Mouse (Mus musculus): ENCODE data around the gene Tmem30b. TPM values are rescaled to one million over a fixed set of nuclear protein-coding genes. Genes with fewer than 3 reads are reported as not detected.
A peak's percentile ranks its signal among the peaks of the same experiment; 100 is the strongest.

Tmem30b gene
- polyA plus RNA-seq, 1 experiment from 2014 or later = 4.0 TPM

DNA sequence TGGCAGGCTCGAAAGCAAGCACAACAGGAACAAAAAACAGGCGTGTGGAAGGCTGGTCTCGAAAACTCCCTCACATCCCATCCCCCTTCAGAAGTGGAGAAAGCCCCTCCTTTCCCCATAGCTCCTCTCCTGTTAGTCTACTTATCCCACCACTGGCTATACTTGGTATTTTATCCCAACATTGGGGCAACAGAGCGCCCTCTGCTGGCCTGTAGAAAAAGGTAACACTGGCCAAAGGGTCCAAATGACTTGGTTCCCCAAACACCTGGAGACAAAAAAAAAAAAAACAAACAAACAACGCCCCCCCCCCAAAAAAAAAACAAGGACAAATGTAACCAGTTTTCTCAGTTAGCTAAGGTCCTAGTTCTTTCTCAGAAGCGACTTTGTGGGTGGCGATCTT is 13.9 kb upstream of the Tmem30b start:
- Histone ChIP-seq H3K9me3 (ENCODE audit: low read depth, low read length) (no peaks in the 10 kb centered on the region), H3K9ac (no peak overlapping the region), H3K4me1 (ENCODE audit: insufficient read depth) (no peaks in the 10 kb centered on the region), H3K4me3 (ENCODE audit: low read depth, low read length) (no peak overlapping the region), H3K4me2 (no peak overlapping the region), H3K36me3 (ENCODE audit: insufficient read depth) (no peaks in the 10 kb centered on the region), H3K27ac (ENCODE audit: low read depth) (no peak overlapping the region), H3K27me3 (ENCODE audit: insufficient read depth, low read length) (no peaks in the 10 kb centered on the region)
- TF ChIP-seq CTCF (IDR thresholded peaks at IDR 0.05; ENCODE audit: low read depth) = peak; percentile 57
- DNase-seq (peak; percentile 27), ATAC-seq (ENCODE audit: insufficient read depth) (no peak)
- WGBS = 47% methylated on average over 7 of the region's 7 CpGs

DNA sequence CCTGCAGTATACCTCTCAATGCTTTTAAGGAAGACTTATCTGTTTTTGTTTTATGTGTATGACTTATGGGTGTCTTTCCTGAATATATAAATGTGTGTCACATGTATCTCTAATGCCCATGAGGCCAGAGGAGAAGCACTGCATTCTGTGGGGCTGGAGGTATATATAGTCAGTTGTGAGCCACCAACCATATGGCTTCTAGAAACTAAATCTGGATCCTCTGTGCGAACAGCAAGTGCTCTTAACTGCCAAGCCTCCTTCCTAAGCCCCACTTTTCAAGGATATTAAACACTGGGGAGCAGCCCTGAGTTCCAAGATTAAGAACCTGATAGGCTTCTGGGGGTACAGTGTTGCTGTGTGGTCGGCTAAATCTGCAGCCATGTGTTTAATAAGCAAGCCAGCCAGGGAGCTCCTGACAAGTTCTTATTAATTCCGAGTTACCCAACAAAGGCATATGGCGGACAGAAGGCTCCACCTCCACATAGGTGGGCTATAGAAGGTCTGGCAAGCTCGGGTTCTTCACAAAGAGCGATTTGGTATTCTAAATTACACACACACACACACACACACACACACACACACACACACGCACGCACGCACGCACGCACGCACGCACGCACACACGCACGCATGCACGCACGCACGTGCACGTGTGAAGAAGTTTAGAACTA is 12.5 kb upstream of the Tmem30b start:
- no peaks in the 10 kb centered on the region for H3K27me3 ChIP-seq (ENCODE audit: insufficient read depth, low read length)
- no peaks in the 10 kb centered on the region for H3K4me1 ChIP-seq (ENCODE audit: insufficient read depth)
- H3K27ac ChIP-seq (ENCODE audit: low read depth) = no peak overlapping the region
- no peak overlapping the region for H3K9ac ChIP-seq
- no peaks in the 10 kb centered on the region for H3K9me3 ChIP-seq (ENCODE audit: low read depth, low read length)
- WGBS = 85% methylated on average over 20 of the region's 20 CpGs
- TF ChIP-seq CTCF (IDR thresholded peaks at IDR 0.05; ENCODE audit: low read depth) = no peak
- H3K4me3 ChIP-seq (ENCODE audit: low read depth, low read length) = no peak overlapping the region
- no peaks in the 10 kb centered on the region for H3K36me3 ChIP-seq (ENCODE audit: insufficient read depth)
- ATAC-seq (ENCODE audit: insufficient read depth) (no peak), DNase-seq (no peak)
- H3K4me2 ChIP-seq = no peak overlapping the region

GRCm38 (mm10) chr12:73554155-73554554 is 8.0 kb upstream of the Tmem30b start:
- TF ChIP-seq CTCF (IDR thresholded peaks at IDR 0.05; ENCODE audit: low read depth) = peak; percentile 84
- no peaks in the 10 kb centered on the region for H3K9me3 ChIP-seq (ENCODE audit: low read depth, low read length)
- ATAC-seq (ENCODE audit: insufficient read depth) (peak; percentile 71; the same call in 1 of the 2 replicates), DNase-seq (peak; percentile 89)
- H3K27me3 ChIP-seq (ENCODE audit: insufficient read depth, low read length) = peaks cover 15% of the 10 kb centered on the region
- H3K4me3 ChIP-seq (ENCODE audit: low read depth, low read length) = no peak overlapping the region
- H3K4me2 ChIP-seq = no peak overlapping the region
- H3K9ac ChIP-seq = no peak overlapping the region
- H3K36me3 ChIP-seq (ENCODE audit: insufficient read depth) = no peaks in the 10 kb centered on the region
- WGBS = 5% methylated on average over 5 of the region's 5 CpGs
- H3K4me1 ChIP-seq (ENCODE audit: insufficient read depth) = no peaks in the 10 kb centered on the region
- H3K27ac ChIP-seq (ENCODE audit: low read depth) = no peak overlapping the region

DNA sequence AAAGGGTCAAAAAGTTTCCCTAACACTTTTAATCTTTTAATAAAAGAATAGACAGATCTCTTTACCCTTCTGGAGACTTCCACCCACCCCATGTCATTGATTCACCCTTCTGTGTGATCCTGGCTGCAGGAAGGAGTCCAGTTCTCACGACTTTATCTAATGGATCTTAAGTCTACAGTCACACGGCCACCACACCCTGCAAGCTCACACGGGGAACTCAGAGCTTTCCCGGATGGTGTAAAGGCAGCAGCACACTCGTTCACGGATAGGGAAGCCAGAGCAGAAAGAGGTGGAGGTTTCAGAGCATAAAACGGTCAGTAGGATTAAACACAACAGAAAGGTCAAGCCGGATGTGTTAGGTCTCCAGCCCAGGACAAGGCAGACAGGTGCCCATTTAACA is 2.1 kb upstream of the Tmem30b start:
- no peak for DNase-seq
- Histone ChIP-seq H3K4me1 (ENCODE audit: insufficient read depth) (no peaks in the 10 kb centered on the region), H3K27ac (ENCODE audit: low read depth) (no peak overlapping the region), H3K4me3 (ENCODE audit: low read depth, low read length) (no peak overlapping the region), H3K9ac (no peak overlapping the region), H3K36me3 (ENCODE audit: insufficient read depth) (no peaks in the 10 kb centered on the region), H3K27me3 (ENCODE audit: insufficient read depth, low read length) (peaks cover 71% of the 10 kb centered on the region), H3K9me3 (ENCODE audit: low read depth, low read length) (no peaks in the 10 kb centered on the region), H3K4me2 (no peak overlapping the region)
- 56% methylated on average over 8 of the region's 8 CpGs for WGBS
- ATAC-seq (ENCODE audit: insufficient read depth) = no peak
- no peak for TF ChIP-seq CTCF (IDR thresholded peaks at IDR 0.05; ENCODE audit: low read depth)

- H3K27me3 ChIP-seq (ENCODE audit: insufficient read depth, low read length) = peaks cover 75% of the 10 kb centered on the region
- ATAC-seq (ENCODE audit: insufficient read depth) = no peak
- TF ChIP-seq CTCF (IDR thresholded peaks at IDR 0.05; ENCODE audit: low read depth) = no peak
- no peak for DNase-seq
- H3K9me3 ChIP-seq (ENCODE audit: low read depth, low read length) = no peaks in the 10 kb centered on the region
- 32% methylated on average over 10 of the region's 10 CpGs for WGBS
- H3K27ac ChIP-seq (ENCODE audit: low read depth) = no peak overlapping the region
- H3K4me2 ChIP-seq = no peak overlapping the region
- H3K36me3 ChIP-seq (ENCODE audit: insufficient read depth) = no peaks in the 10 kb centered on the region
- no peak overlapping the region for H3K9ac ChIP-seq
- no peaks in the 10 kb centered on the region for H3K4me1 ChIP-seq (ENCODE audit: insufficient read depth)
- H3K4me3 ChIP-seq (ENCODE audit: low read depth, low read length) = no peak overlapping the region
Observed at GRCm38 (mm10) chr12:73547646-73548045, 1.5 kb upstream of the Tmem30b start.

DNA sequence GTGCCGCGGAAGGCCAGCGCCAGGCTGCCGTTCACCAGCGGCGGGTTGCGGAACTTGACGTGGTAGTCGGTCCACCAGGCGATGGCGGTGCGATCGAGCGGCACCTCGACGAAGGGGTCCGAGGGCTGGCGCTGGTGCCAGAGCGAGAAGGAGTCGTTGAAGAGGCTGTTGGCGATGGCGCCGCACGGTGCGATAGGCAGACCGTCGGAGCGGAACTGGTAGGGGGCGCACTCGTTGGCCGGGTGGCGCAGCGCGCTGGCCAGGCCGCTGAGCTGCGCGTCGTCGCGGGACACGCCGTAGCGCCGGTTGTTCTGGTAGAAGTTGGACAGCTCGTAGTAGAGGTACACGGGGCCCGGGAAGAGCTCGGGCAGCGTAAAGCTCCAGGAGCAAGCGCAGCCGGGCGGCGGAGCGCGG is 513 bp downstream of the Tmem30b start:
- peak overlapping the region; percentile 42 for H3K4me3 ChIP-seq (ENCODE audit: low read depth, low read length)
- peak; percentile 67 for ATAC-seq (ENCODE audit: insufficient read depth)
- H3K4me2 ChIP-seq = peak overlapping the region; percentile 69
- no peaks in the 10 kb centered on the region for H3K4me1 ChIP-seq (ENCODE audit: insufficient read depth)
- peak; percentile 69 for DNase-seq
- H3K36me3 ChIP-seq (ENCODE audit: insufficient read depth) = no peaks in the 10 kb centered on the region
- under 1% methylated on average over 55 of the region's 55 CpGs for WGBS
- H3K27ac ChIP-seq (ENCODE audit: low read depth) = no peak overlapping the region
- H3K9me3 ChIP-seq (ENCODE audit: low read depth, low read length) = no peaks in the 10 kb centered on the region
- TF ChIP-seq CTCF (IDR thresholded peaks at IDR 0.05; ENCODE audit: low read depth) = peak; percentile 30
- H3K27me3 ChIP-seq (ENCODE audit: insufficient read depth, low read length) = peaks cover 72% of the 10 kb centered on the region
- peak overlapping the region; percentile 38 for H3K9ac ChIP-seq

- H3K9me3 ChIP-seq (ENCODE audit: low read depth, low read length) = no peaks in the 10 kb centered on the region
- ATAC-seq (ENCODE audit: insufficient read depth) = peak; percentile 21; the same call in 1 of the 2 replicates
- no peak for TF ChIP-seq CTCF (IDR thresholded peaks at IDR 0.05; ENCODE audit: low read depth)
- peak overlapping the region; percentile 38 for H3K9ac ChIP-seq
- WGBS = 11% methylated on average over 48 of the region's 48 CpGs
- no peak overlapping the region for H3K27ac ChIP-seq (ENCODE audit: low read depth)
- H3K27me3 ChIP-seq (ENCODE audit: insufficient read depth, low read length) = peaks cover 65% of the 10 kb centered on the region
- H3K4me2 ChIP-seq = peak overlapping the region; percentile 69
- DNase-seq = no peak
- H3K4me1 ChIP-seq (ENCODE audit: insufficient read depth) = no peaks in the 10 kb centered on the region
- peak overlapping the region; percentile 42 for H3K4me3 ChIP-seq (ENCODE audit: low read depth, low read length)
- H3K36me3 ChIP-seq (ENCODE audit: insufficient read depth) = no peaks in the 10 kb centered on the region
Observed at GRCm38 (mm10) chr12:73544736-73545671, 1.2 kb downstream of the Tmem30b start.
